Mouse (Mus musculus): ENCODE results near the gene Syde1. TPM values are rescaled to one million over a fixed set of nuclear protein-coding genes. Genes with fewer than 3 reads are reported as not detected.

Syde1 gene
- polyA plus RNA-seq, 2 experiments = 1.5 to 1.7 TPM

DNA sequence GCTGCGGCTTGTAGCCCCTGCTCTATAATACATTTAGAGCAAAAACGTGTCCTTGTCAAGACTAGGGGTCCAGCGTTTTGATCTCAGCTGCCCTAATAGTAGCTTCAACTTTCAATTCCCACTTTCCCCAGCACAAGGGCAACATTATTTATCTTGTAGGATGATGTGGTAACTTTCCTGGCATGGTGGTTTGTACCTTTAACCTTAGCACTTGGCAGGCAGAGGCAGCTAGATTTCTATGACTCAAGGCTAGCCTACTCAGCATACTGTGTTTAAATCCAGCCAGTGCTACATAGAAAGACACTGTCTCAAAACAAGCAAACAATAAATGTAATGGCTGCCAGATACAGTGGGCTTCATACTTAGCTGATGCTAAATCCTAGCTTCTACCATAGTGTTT is 15.8 kb upstream of the Syde1 start:
- ATAC-seq (ENCODE audit: insufficient read depth) = no peak
- Histone ChIP-seq H3K4me1 (replicated peaks; ENCODE audit: control insufficient read depth in 2 of 2, insufficient read depth in 2 of 2, low read length in 1 of 2) (no peaks in the 10 kb centered on the region), H3K9me3 (ENCODE audit: control insufficient read depth, low read length) (no peaks in the 10 kb centered on the region), H3K4me2 (ENCODE audit: low read depth) (no peak overlapping the region), H3K4me3 (ENCODE audit: insufficient read depth in 1 of 2, low read depth in 2 of 2, low read length in 2 of 2) (no peak overlapping the region), H3K9ac (replicated peaks) (no peak overlapping the region), H3K27me3 (ENCODE audit: control insufficient read depth, insufficient read depth, low read length) (no peaks in the 10 kb centered on the region; the same call in 1 of the 2 replicates), H3K36me3 (replicated peaks; ENCODE audit: control insufficient read depth, insufficient read depth, low read depth) (no peaks in the 10 kb centered on the region), H3K27ac (no peak overlapping the region)
- TF ChIP-seq EP300 (IDR thresholded peaks at IDR 0.05; ENCODE audit: low read depth) (no peak), CTCF (IDR thresholded peaks at IDR 0.05; ENCODE audit: low read depth) (no peak)
- no peak for DNase-seq (ENCODE audit: low read depth in 3 of 3, low spot score in 3 of 3)
- 51% methylated on average over 3 of the region's 3 CpGs for WGBS (ENCODE audit: insufficient replicate concordance)

DNA sequence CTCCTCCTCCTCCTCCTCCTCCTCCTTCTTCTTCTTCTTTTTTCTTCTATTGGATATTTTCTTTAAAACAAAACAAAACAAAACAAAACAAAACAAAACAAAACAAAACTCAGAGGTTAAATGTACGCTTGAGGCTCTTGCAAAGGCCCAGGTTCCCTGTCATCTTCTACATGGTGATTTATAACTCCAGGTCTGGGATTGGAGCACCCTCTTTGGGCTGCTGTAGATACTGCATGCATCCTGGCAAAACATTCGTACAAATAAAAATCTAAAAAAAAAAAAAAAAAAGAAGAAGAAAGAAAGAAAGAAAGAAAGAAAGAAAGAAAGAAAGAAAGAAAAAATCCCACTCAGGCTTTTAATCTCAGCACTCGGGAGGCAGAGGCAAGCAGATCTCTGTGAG is 13.3 kb upstream of the Syde1 start:
- H3K36me3 ChIP-seq (replicated peaks; ENCODE audit: control insufficient read depth, insufficient read depth, low read depth) = no peaks in the 10 kb centered on the region
- peak; percentile 23; the same call in 1 of the 2 replicates for TF ChIP-seq CTCF (IDR thresholded peaks at IDR 0.05; ENCODE audit: low read depth)
- TF ChIP-seq EP300 (IDR thresholded peaks at IDR 0.05; ENCODE audit: low read depth) = no peak
- no peak overlapping the region for H3K4me3 ChIP-seq (ENCODE audit: insufficient read depth in 1 of 2, low read depth in 2 of 2, low read length in 2 of 2)
- no peak overlapping the region for H3K9ac ChIP-seq (replicated peaks)
- DNase-seq (ENCODE audit: low read depth in 3 of 3, low spot score in 3 of 3) (peak in 1 of 3 experiments; percentile 9), ATAC-seq (ENCODE audit: insufficient read depth) (no peak)
- H3K27ac ChIP-seq = no peak overlapping the region
- no peaks in the 10 kb centered on the region; the same call in 1 of the 2 replicates for H3K27me3 ChIP-seq (ENCODE audit: control insufficient read depth, insufficient read depth, low read length)
- no peak overlapping the region for H3K4me2 ChIP-seq (ENCODE audit: low read depth)
- WGBS (ENCODE audit: insufficient replicate concordance) = 25% methylated on average over 3 of the region's 3 CpGs
- H3K9me3 ChIP-seq (ENCODE audit: control insufficient read depth, low read length) = no peaks in the 10 kb centered on the region
- H3K4me1 ChIP-seq (replicated peaks; ENCODE audit: control insufficient read depth in 2 of 2, insufficient read depth in 2 of 2, low read length in 1 of 2) = no peaks in the 10 kb centered on the region

DNA sequence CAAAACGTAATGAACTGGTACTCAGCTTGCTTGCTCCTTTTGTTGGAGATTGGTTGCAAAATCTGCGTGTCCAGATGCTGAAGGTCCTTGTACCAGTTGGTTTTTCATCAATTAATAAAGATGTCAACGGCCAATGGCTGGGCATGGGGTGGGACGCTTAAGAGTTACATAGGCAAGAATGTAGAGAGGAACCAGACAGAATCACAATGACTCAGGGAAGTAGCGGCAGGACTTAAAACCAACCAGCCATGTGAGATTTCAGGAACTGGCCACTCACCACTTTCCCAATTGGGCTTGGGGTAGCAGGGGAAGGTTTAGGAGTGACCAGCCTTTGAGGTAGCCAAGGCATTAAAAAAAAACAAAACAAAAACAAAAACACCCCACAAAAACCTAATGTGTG is 8.1 kb upstream of the Syde1 start:
- WGBS (ENCODE audit: insufficient replicate concordance) = 57% methylated on average over 5 of the region's 5 CpGs

DNA sequence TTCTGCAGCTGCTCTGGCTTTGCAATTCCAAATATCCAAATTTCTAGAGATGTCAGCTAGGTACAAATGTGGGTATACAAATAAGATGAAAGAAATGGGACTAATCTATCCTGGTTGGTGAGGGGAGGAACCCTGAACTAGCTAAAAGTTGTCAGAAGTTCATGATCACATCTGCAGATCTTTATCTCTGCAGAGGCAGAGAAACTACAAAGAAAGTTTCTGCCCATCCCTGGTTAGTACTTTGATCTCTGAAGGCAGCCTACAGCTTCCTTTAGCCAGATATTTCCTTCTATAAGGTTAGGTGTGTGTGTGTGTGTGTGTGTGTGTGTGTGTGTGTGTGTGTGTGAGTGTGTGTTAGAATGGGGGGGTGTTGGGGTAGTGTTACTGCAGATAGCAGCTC is 2.8 kb upstream of the Syde1 start:
- no peak for DNase-seq (ENCODE audit: low read depth in 3 of 3, low spot score in 3 of 3)
- Histone ChIP-seq H3K9ac (replicated peaks) (no peak overlapping the region), H3K4me1 (replicated peaks; ENCODE audit: control insufficient read depth in 2 of 2, insufficient read depth in 2 of 2, low read length in 1 of 2) (0 out of 4 replicates have a peak, but pooled peaks cover 0 to 2% of the 10 kb centered on the region in 2 experiments), H3K9me3 (ENCODE audit: control insufficient read depth, low read length) (no peaks in the 10 kb centered on the region), H3K4me3 (ENCODE audit: insufficient read depth in 1 of 2, low read depth in 2 of 2, low read length in 2 of 2) (no peak overlapping the region), H3K27ac (no peak overlapping the region), H3K4me2 (ENCODE audit: low read depth) (no peak overlapping the region), H3K27me3 (ENCODE audit: control insufficient read depth, insufficient read depth, low read length) (peaks cover 30% of the 10 kb centered on the region), H3K36me3 (replicated peaks; ENCODE audit: control insufficient read depth, insufficient read depth, low read depth) (no peaks in the 10 kb centered on the region)
- no peak for ATAC-seq (ENCODE audit: insufficient read depth)
- TF ChIP-seq EP300 (IDR thresholded peaks at IDR 0.05; ENCODE audit: low read depth) = no peak

More for the DNA sequence above, 8.1 kb upstream of the Syde1 start:
- H3K9me3 ChIP-seq (ENCODE audit: control insufficient read depth, low read length) = no peaks in the 10 kb centered on the region
- no peak for TF ChIP-seq CTCF (IDR thresholded peaks at IDR 0.05; ENCODE audit: low read depth)
- TF ChIP-seq EP300 (IDR thresholded peaks at IDR 0.05; ENCODE audit: low read depth) = no peak
- no peak overlapping the region for H3K4me2 ChIP-seq (ENCODE audit: low read depth)
- no peaks in the 10 kb centered on the region; the same call in 1 of the 2 replicates for H3K27me3 ChIP-seq (ENCODE audit: control insufficient read depth, insufficient read depth, low read length)
- H3K4me1 ChIP-seq (replicated peaks; ENCODE audit: control insufficient read depth in 2 of 2, insufficient read depth in 2 of 2, low read length in 1 of 2) = no peaks in the 10 kb centered on the region
- DNase-seq (ENCODE audit: low read depth in 3 of 3, low spot score in 3 of 3) (no peak), ATAC-seq (ENCODE audit: insufficient read depth) (no peak)
- H3K4me3 ChIP-seq (ENCODE audit: insufficient read depth in 1 of 2, low read depth in 2 of 2, low read length in 2 of 2) = no peak overlapping the region
- no peak overlapping the region for H3K9ac ChIP-seq (replicated peaks)
- no peaks in the 10 kb centered on the region for H3K36me3 ChIP-seq (replicated peaks; ENCODE audit: control insufficient read depth, insufficient read depth, low read depth)
- no peak overlapping the region for H3K27ac ChIP-seq

DNA sequence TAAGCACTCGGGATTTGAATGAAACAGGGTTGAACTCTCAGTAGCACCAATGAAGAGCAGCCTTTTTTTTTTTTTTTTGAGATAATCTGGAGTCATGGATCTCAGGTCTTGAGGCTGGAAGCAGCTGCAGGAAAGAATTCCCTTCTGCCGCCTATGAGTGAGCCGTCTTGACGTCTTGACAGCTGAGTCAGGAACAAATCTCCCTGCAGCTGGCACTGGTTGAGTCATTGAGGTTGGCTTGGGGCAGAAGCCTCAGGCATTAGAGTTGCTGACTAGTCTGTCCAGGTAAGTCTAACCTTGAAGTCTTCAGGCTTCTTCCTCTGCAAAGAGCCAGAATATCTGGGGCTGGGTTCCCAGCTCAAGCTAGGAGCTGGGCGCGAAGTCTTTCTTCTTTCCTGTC is 2.4 kb upstream of the Syde1 start:
- no peaks in the 10 kb centered on the region for H3K36me3 ChIP-seq (replicated peaks; ENCODE audit: control insufficient read depth, insufficient read depth, low read depth)
- no peak for ATAC-seq (ENCODE audit: insufficient read depth)
- no peak overlapping the region for H3K4me2 ChIP-seq (ENCODE audit: low read depth)
- H3K4me1 ChIP-seq (replicated peaks; ENCODE audit: control insufficient read depth in 2 of 2, insufficient read depth in 2 of 2, low read length in 1 of 2) = 0 out of 4 replicates have a peak, but pooled peaks cover 0 to 2% of the 10 kb centered on the region in 2 experiments
- no peak overlapping the region for H3K27ac ChIP-seq
- H3K9me3 ChIP-seq (ENCODE audit: control insufficient read depth, low read length) = no peaks in the 10 kb centered on the region
- no peak overlapping the region for H3K9ac ChIP-seq (replicated peaks)
- 45% methylated on average over 6 of the region's 6 CpGs for WGBS (ENCODE audit: insufficient replicate concordance)
- TF ChIP-seq EP300 (IDR thresholded peaks at IDR 0.05; ENCODE audit: low read depth) (no peak), CTCF (IDR thresholded peaks at IDR 0.05; ENCODE audit: low read depth) (no peak)
- H3K27me3 ChIP-seq (ENCODE audit: control insufficient read depth, insufficient read depth, low read length) = peaks cover 30% of the 10 kb centered on the region
- no peak for DNase-seq (ENCODE audit: low read depth in 3 of 3, low spot score in 3 of 3)
- no peak overlapping the region for H3K4me3 ChIP-seq (ENCODE audit: insufficient read depth in 1 of 2, low read depth in 2 of 2, low read length in 2 of 2)
